Mouse (Mus musculus): ENCODE data around the gene Lurap1l.

DNA sequence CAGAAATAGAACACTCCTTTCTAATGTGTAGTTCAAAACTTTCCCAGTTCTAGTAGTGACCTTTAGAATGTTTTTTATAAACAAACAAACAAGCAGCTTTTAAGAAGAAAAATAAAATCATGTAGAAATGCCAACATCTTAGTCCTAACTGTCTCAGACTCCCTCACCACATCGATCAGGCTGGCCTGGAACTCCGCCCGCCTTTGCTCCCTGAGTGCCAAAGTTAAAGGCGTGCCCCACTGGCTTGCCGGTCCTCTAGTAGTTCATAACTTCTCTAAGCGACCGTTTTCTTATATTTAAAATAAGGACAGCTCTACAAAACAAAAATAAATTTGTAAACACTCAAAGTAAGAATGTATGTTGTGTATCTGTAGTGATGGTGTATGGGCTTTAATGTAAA is 46.5 kb upstream of the Lurap1l start:
- TF ChIP-seq CTCF (conservative IDR thresholded peaks at IDR 0.05; ENCODE audit: insufficient read depth, insufficient read length, low read depth, low read length) (no peak), POLR2A (IDR thresholded peaks at IDR 0.05; ENCODE audit: low read depth, low read length) (no peak)

Data from kidney, adult 2 months (tissue).